Mouse (Mus musculus): ENCODE data around the gene Ginm1.

- TF ChIP-seq CTCF (IDR thresholded peaks at IDR 0.05; ENCODE audit: low read depth) (no peak), EP300 (IDR thresholded peaks at IDR 0.05; ENCODE audit: low read depth) (no peak)
Observed at GRCm38 (mm10) chr10:7772346-7772745, 20.3 kb downstream of the Ginm1 start.
